Mouse (Mus musculus) embryonic facial prominence, embryonic 13.5 days (tissue): ENCODE results near the gene Hoxb4. TPM values are rescaled to one million over a fixed set of nuclear protein-coding genes. Genes with fewer than 3 reads are reported as not detected.
A peak's percentile ranks its signal among the peaks of the same experiment; 100 is the strongest.

Source experiments
- ATAC-seq: fragments of 200-750 bp; cut with Nextera tagmentation; 2 replicates; pipeline ENCODE4 v1.8.0; 2017; ENCODE audit warnings: low read depth; ENCODE audit not compliant: insufficient number of reproducible peaks, insufficient read depth, low FRiP score, low TSS enrichment
- H3K27ac ChIP-seq: fragments of 300-500 bp; sonication (generic); 2 replicates; pipeline ENCODE4 v1.5.1; 2015; ENCODE audit warnings: moderate library complexity, mild to moderate bottlenecking, inconsistent platforms
- H3K27me3 ChIP-seq: fragments of 300-500 bp; sonication (generic); 2 replicates; pipeline ENCODE4 v1.6.1; 2015; ENCODE audit warnings: mild to moderate bottlenecking, inconsistent platforms
- H3K36me3 ChIP-seq: fragments of 300-500 bp; sonication (generic); 2 replicates; pipeline ENCODE4 v1.6.1; 2015; ENCODE audit warnings: mild to moderate bottlenecking, inconsistent platforms
- H3K4me1 ChIP-seq: fragments of 300-500 bp; sonication (generic); 2 replicates; pipeline ENCODE4 v1.6.1; 2015; ENCODE audit warnings: inconsistent platforms
- H3K4me2 ChIP-seq: fragments of 300-500 bp; sonication (generic); 2 replicates; pipeline ENCODE4 v1.6.1; 2015; ENCODE audit warnings: moderate library complexity, mild to moderate bottlenecking, inconsistent platforms
- H3K4me3 ChIP-seq: fragments of 300-500 bp; sonication (generic); 2 replicates; pipeline ENCODE4 v1.5.1; 2015; ENCODE audit warnings: mild to moderate bottlenecking, inconsistent platforms
- H3K9ac ChIP-seq: fragments of 300-500 bp; sonication (generic); 2 replicates; pipeline ENCODE4 v1.6.1; 2015; ENCODE audit warnings: mild to moderate bottlenecking, inconsistent platforms
- H3K9me3 ChIP-seq: fragments of 300-500 bp; sonication (generic); 2 replicates; pipeline ENCODE4 v1.6.1; 2016; ENCODE audit warnings: inconsistent platforms
- WGBS: fragments of 180-500 bp; shearing (Covaris S2); methylation state at CpG from one replicate; pipeline ENCODE4 v1.1.7; 2015; ENCODE audit warnings: mixed read lengths; 5-methylcytosine and 5-hydroxymethylcytosine counted together
- polyA plus RNA-seq: library from polyadenylated mRNA; unstranded; fragments of >200 nt; fragmentation: Nextera tagmentation; extraction: Ambion mirVana; gene quantifications from 2 replicates; pipeline ENCODE4 v1.2.1, GENCODE M21; 2015

Hoxb4 gene
- polyA plus RNA-seq = 0.13 TPM in 1 of 2 replicates, not detected in the other

GRCm38 (mm10) chr11:96317608-96318367 lies at the start of gene Hoxb4:
Gene Hoxb4, plus strand, starts transcription at chr11:96318267.
- Histone ChIP-seq H3K4me1 (peaks cover 4% of the 10 kb centered on the region; the same call in 1 of the 2 replicates), H3K9ac (no peak within 1 kb of the TSS), H3K4me3 (peak within 1 kb of the TSS; percentile 25), H3K9me3 (no peaks in the 10 kb centered on the region), H3K36me3 (no peaks in the 10 kb centered on the region), H3K4me2 (peak within 1 kb of the TSS; percentile 39), H3K27me3 (peaks cover 100% of the 10 kb centered on the region), H3K27ac (no peak within 1 kb of the TSS)
- WGBS = 2% methylated on average over 28 of the region's 28 CpGs
- ATAC-seq = no peak

GRCm38 (mm10) chr11:96269869-96270268 lies 48.2 kb upstream of the Hoxb4 start:
- no peaks in the 10 kb centered on the region for H3K9me3 ChIP-seq
- 2% methylated on average over 19 of the region's 19 CpGs for WGBS
- H3K27me3 ChIP-seq = peaks cover 99% of the 10 kb centered on the region
- no peak for ATAC-seq
- H3K9ac ChIP-seq = no peak overlapping the region
- no peak overlapping the region for H3K4me2 ChIP-seq
- H3K36me3 ChIP-seq = no peaks in the 10 kb centered on the region
- no peak overlapping the region for H3K27ac ChIP-seq
- peaks cover 10% of the 10 kb centered on the region; the same call in 1 of the 2 replicates for H3K4me1 ChIP-seq
- H3K4me3 ChIP-seq = no peak overlapping the region

- Histone ChIP-seq H3K27me3 (peaks cover 99% of the 10 kb centered on the region), H3K9ac (no peak within 1 kb of the TSS), H3K4me2 (peak within 1 kb of the TSS; percentile 26), H3K4me3 (peak within 1 kb of the TSS; percentile 23), H3K36me3 (no peaks in the 10 kb centered on the region), H3K27ac (no peak within 1 kb of the TSS), H3K4me1 (peaks cover 10% of the 10 kb centered on the region; the same call in 1 of the 2 replicates), H3K9me3 (no peaks in the 10 kb centered on the region)
- no peak for ATAC-seq
- under 1% methylated on average over 39 of the region's 40 CpGs for WGBS
Measured at GRCm38 (mm10) chr11:96270996-96271540, 47.0 kb upstream of the Hoxb4 start, which contains the start of gene Hoxb9. Gene Hoxb9, plus strand, starts transcription at chr11:96271457.

- H3K27ac ChIP-seq = no peak overlapping the region
- peak overlapping the region; percentile 23 for H3K4me3 ChIP-seq
- H3K9me3 ChIP-seq = no peaks in the 10 kb centered on the region
- H3K9ac ChIP-seq = no peak overlapping the region
- H3K4me1 ChIP-seq = peaks cover 10% of the 10 kb centered on the region; the same call in 1 of the 2 replicates
- no peak for ATAC-seq
- no peaks in the 10 kb centered on the region for H3K36me3 ChIP-seq
- WGBS = under 1% methylated on average over 52 of the region's 52 CpGs
- peak overlapping the region; percentile 26 for H3K4me2 ChIP-seq
- H3K27me3 ChIP-seq = peaks cover 99% of the 10 kb centered on the region
Measured at GRCm38 (mm10) chr11:96271541-96272011, 46.5 kb upstream of the Hoxb4 start.

- Histone ChIP-seq H3K4me1 (peaks cover 10% of the 10 kb centered on the region; the same call in 1 of the 2 replicates), H3K27me3 (peaks cover 99% of the 10 kb centered on the region), H3K9ac (no peak overlapping the region), H3K9me3 (no peaks in the 10 kb centered on the region), H3K36me3 (no peaks in the 10 kb centered on the region), H3K27ac (no peak overlapping the region), H3K4me2 (peak overlapping the region; percentile 18; the same call in 1 of the 2 replicates), H3K4me3 (no peak overlapping the region; the same call in 1 of the 2 replicates)
- ATAC-seq = no peak
- WGBS = under 1% methylated on average over 58 of the region's 58 CpGs
Measured at GRCm38 (mm10) chr11:96272024-96272921, 45.8 kb upstream of the Hoxb4 start.

GRCm38 (mm10) chr11:96274428-96274827 lies 43.6 kb upstream of the Hoxb4 start:
- no peak for ATAC-seq
- H3K36me3 ChIP-seq = no peaks in the 10 kb centered on the region
- H3K9ac ChIP-seq = no peak overlapping the region
- H3K27me3 ChIP-seq = peaks cover 100% of the 10 kb centered on the region
- no peak overlapping the region for H3K4me2 ChIP-seq
- H3K9me3 ChIP-seq = no peaks in the 10 kb centered on the region
- no peak overlapping the region for H3K4me3 ChIP-seq
- no peak overlapping the region for H3K27ac ChIP-seq
- WGBS = 1% methylated on average over 10 of the region's 10 CpGs
- peaks cover 10% of the 10 kb centered on the region; the same call in 1 of the 2 replicates for H3K4me1 ChIP-seq

- 9% methylated on average over 4 of the region's 4 CpGs for WGBS
- no peaks in the 10 kb centered on the region for H3K36me3 ChIP-seq
- ATAC-seq = no peak
- H3K4me1 ChIP-seq = peaks cover 10% of the 10 kb centered on the region; the same call in 1 of the 2 replicates
- no peak overlapping the region for H3K4me2 ChIP-seq
- H3K9me3 ChIP-seq = no peaks in the 10 kb centered on the region
- no peak overlapping the region for H3K9ac ChIP-seq
- H3K27ac ChIP-seq = no peak overlapping the region
- peaks cover 100% of the 10 kb centered on the region for H3K27me3 ChIP-seq
- H3K4me3 ChIP-seq = no peak overlapping the region
Measured at GRCm38 (mm10) chr11:96275896-96276295, 42.2 kb upstream of the Hoxb4 start.

GRCm38 (mm10) chr11:96277151-96278044 lies 40.7 kb upstream of the Hoxb4 start:
- H3K4me2 ChIP-seq = no peak overlapping the region
- no peak for ATAC-seq
- no peak overlapping the region for H3K4me3 ChIP-seq
- no peaks in the 10 kb centered on the region for H3K9me3 ChIP-seq
- peaks cover 2% of the 10 kb centered on the region; the same call in 1 of the 2 replicates for H3K4me1 ChIP-seq
- no peak overlapping the region for H3K9ac ChIP-seq
- no peak overlapping the region for H3K27ac ChIP-seq
- peaks cover 100% of the 10 kb centered on the region for H3K27me3 ChIP-seq
- no peaks in the 10 kb centered on the region for H3K36me3 ChIP-seq
- 1% methylated on average over 35 of the region's 35 CpGs for WGBS

- Histone ChIP-seq H3K9me3 (no peaks in the 10 kb centered on the region), H3K27me3 (peaks cover 100% of the 10 kb centered on the region), H3K36me3 (no peaks in the 10 kb centered on the region), H3K27ac (no peak overlapping the region), H3K4me2 (no peak overlapping the region), H3K9ac (no peak overlapping the region), H3K4me3 (no peak overlapping the region), H3K4me1 (0 out of 2 replicates have a peak, but pooled peaks cover 3% of the 10 kb centered on the region)
- no peak for ATAC-seq
- WGBS = 11% methylated on average over 14 of the region's 14 CpGs
Measured at GRCm38 (mm10) chr11:96278324-96278723, 39.7 kb upstream of the Hoxb4 start.

GRCm38 (mm10) chr11:96278773-96279172 lies 39.3 kb upstream of the Hoxb4 start:
- no peak for ATAC-seq
- Histone ChIP-seq H3K27ac (no peak overlapping the region), H3K27me3 (peaks cover 100% of the 10 kb centered on the region), H3K36me3 (no peaks in the 10 kb centered on the region), H3K4me3 (no peak overlapping the region), H3K4me2 (no peak overlapping the region), H3K9ac (no peak overlapping the region), H3K9me3 (no peaks in the 10 kb centered on the region), H3K4me1 (0 out of 2 replicates have a peak, but pooled peaks cover 3% of the 10 kb centered on the region)
- under 1% methylated on average over 9 of the region's 9 CpGs for WGBS
